Mouse (Mus musculus) olfactory bulb, adult 2 months (tissue): ENCODE measurements at regions not wholly inside any gene's neighbourhood (a gene's known extent, or its start where the extent isn't known, plus 50 kb on each side); places are given as distances from the start of the nearest gene placed in this dataset.

ENCODE experiments used
- CTCF ChIP-seq: fragments of 200-500 bp; IDR thresholded peaks from 2 replicates; pipeline ENCODE4 v1.5.1; 2012; ENCODE audit warnings: low read depth, mild to moderate bottlenecking, low read length, moderate library complexity; ENCODE audit not compliant: insufficient read depth
- POLR2A ChIP-seq: fragments of 200-500 bp; IDR thresholded peaks from 2 replicates; pipeline ENCODE4 v1.6.1; 2012; ENCODE audit warnings: mild to moderate bottlenecking, low read depth, low read length, moderate library complexity; ENCODE audit not compliant: insufficient read depth

DNA sequence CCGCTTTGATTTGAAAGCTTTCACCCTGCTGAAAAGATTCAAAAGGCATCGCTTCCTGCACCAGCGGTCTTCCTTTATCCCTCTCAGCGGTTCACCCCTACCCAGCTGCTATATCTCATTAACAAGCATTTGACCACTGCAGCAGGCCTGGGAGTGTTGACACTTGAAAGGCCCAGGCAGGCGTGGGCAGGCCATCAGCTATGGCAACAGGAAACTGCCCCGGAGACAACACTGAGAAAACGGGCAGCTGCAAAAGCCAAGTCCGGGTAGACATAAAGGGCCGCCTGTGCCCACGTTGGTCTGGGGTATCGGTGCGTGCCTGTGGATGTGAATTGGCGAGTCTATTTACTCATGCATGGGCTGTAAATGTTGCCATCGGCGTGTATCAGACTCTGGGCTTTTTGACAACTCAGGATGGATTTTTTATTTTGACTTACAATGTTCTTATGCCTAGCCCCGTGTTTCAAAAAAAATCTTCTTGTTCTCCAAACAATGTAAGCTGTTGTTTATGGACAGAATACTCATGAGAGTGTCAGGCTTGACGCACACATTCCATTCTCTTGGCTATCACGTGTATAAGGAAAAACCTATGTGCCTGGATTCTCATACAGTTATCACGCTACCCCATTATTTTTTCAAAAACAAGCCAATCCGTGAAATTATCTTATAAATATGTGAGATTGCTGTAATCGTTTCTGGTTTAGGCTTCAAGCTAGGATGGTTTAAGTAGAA is 225.1 kb downstream of the Ndfip2 start:
- TF ChIP-seq POLR2A, result no peak
- no peak for TF ChIP-seq CTCF
